Mouse (Mus musculus) liver, embryonic 14.5 days (tissue): ENCODE measurements around the gene Dock1. TPM values are rescaled to one million over a fixed set of nuclear protein-coding genes. Genes with fewer than 3 reads are reported as not detected.

Experiments
- ATAC-seq: fragments of 200-750 bp; cut with Nextera tagmentation; 2 replicates; pipeline ENCODE4 v1.8.0; 2017; ENCODE audit warnings: moderate number of reproducible peaks, mild to moderate bottlenecking, moderate library complexity; ENCODE audit not compliant: insufficient read depth
- DNase-seq, 3 experiments: peaks; one replicate each; pipeline ENCODE4 v3.0.0-alpha.2; 2012 to 2013; ENCODE audit warnings: low read depth in 3 of 3, low spot score in 3 of 3
- H3K27ac ChIP-seq: fragments of 300-500 bp; sonication (generic); 2 replicates; pipeline ENCODE4 v1.5.1; 2014; ENCODE audit warnings: moderate library complexity, mild to moderate bottlenecking, control low read depth, inconsistent platforms
- H3K27me3 ChIP-seq: fragments of 300-500 bp; sonication (generic); 2 replicates; pipeline ENCODE4 v1.6.1; 2014; ENCODE audit warnings: mild to moderate bottlenecking, low read length, moderate library complexity; ENCODE audit not compliant: control insufficient read depth, insufficient read depth
- H3K36me3 ChIP-seq: fragments of 300-500 bp; sonication (generic); replicated peaks from 2 replicates; pipeline ENCODE4 v1.6.1; 2014; ENCODE audit warnings: low read depth; ENCODE audit not compliant: control insufficient read depth, insufficient read depth
- H3K4me1 ChIP-seq, 2 experiments: fragments of 200-500 bp in 1 of 2; fragments of 300-500 bp in 1 of 2; sonication (generic) in 1 of 2; replicated peaks; 2 replicates each; pipeline ENCODE4 v1.6.1; 2012 to 2014; ENCODE audit warnings: antibody characterized with exemption in 1 of 2, inconsistent platforms in 1 of 2, low read length in 1 of 2; ENCODE audit not compliant: control insufficient read depth in 2 of 2, insufficient read depth in 2 of 2
- H3K4me2 ChIP-seq: fragments of 300-500 bp; sonication (generic); 2 replicates; pipeline ENCODE4 v1.6.1; 2014; ENCODE audit warnings: low read depth, mild to moderate bottlenecking, control low read depth, moderate library complexity
- H3K4me3 ChIP-seq, 2 experiments: fragments of 200-500 bp in 1 of 2; fragments of 300-500 bp in 1 of 2; sonication (generic) in 1 of 2; 2 replicates each; pipeline ENCODE4 v1.5.1; 2012 to 2014; ENCODE audit warnings: low read depth in 2 of 2, low read length in 2 of 2, mild to moderate bottlenecking in 2 of 2, control low read depth in 1 of 2, inconsistent platforms in 1 of 2, moderate library complexity in 1 of 2; ENCODE audit not compliant: insufficient read depth in 1 of 2
- H3K9ac ChIP-seq: fragments of 300-500 bp; sonication (generic); replicated peaks from 2 replicates; pipeline ENCODE4 v1.6.1; 2014; ENCODE audit warnings: mild to moderate bottlenecking, control low read depth, moderate library complexity
- H3K9me3 ChIP-seq: fragments of 300-500 bp; sonication (generic); 2 replicates; pipeline ENCODE4 v1.6.1; 2016; ENCODE audit warnings: low read length, mixed read lengths; ENCODE audit not compliant: control insufficient read depth
- CTCF ChIP-seq: IDR thresholded peaks from 2 replicates; pipeline ENCODE4 v1.5.1; 2016; ENCODE audit warnings: antibody characterized with exemption, low read depth, control low read depth
- EP300 ChIP-seq: IDR thresholded peaks from 2 replicates; pipeline ENCODE4 v1.6.1; 2016; ENCODE audit warnings: antibody characterized with exemption, low read depth
- WGBS: fragments of 180-500 bp; shearing (Covaris S2); extraction: QIAGEN DNeasy Blood & Tissue Kit; methylation state at CpG from one replicate; pipeline ENCODE4 v1.1.7; 2014; ENCODE audit not compliant: insufficient replicate concordance; 5-methylcytosine and 5-hydroxymethylcytosine counted together
- polyA plus RNA-seq, 2 experiments: library from polyadenylated mRNA; depleted of rRNA in 1 of 2; stranded (reverse) in 1 of 2; unstranded in 1 of 2; fragments of >200 nt; fragmentation: Nextera tagmentation in 1 of 2; extraction: Ambion mirVana in 1 of 2; gene quantifications; 2 replicates each; pipeline versions ENCODE4 v1.2.1 to v1.2.3; 2012 to 2014

The Dock1 gene
- polyA plus RNA-seq, 2 experiments, result 1.9 to 2.5 TPM

- no peak for ATAC-seq
- H3K36me3 ChIP-seq, result no peaks in the 10 kb centered on the region
Observed at GRCm38 (mm10) chr7:134726530-134727258, 56.2 kb downstream of the Dock1 start.

GRCm38 (mm10) chr7:134729348-134729747 lies 58.9 kb downstream of the Dock1 start:
- Histone ChIP-seq H3K4me2 (no peak overlapping the region), H3K4me1 (no peaks in the 10 kb centered on the region), H3K27ac (no peak overlapping the region), H3K27me3 (no peaks in the 10 kb centered on the region), H3K4me3 (no peak overlapping the region), H3K9me3 (no peaks in the 10 kb centered on the region), H3K9ac (no peak overlapping the region), H3K36me3 (no peaks in the 10 kb centered on the region)
- TF ChIP-seq EP300 (no peak), CTCF (no peak)
- ATAC-seq, result no peak
- DNase-seq, result no peak

More at GRCm38 (mm10) chr7:134726530-134727258, 56.2 kb downstream of the Dock1 start:
- no peak overlapping the region for H3K4me2 ChIP-seq
- WGBS, result 63% methylated on average over 5 of the region's 5 CpGs
- no peak for DNase-seq
- TF ChIP-seq CTCF (no peak), EP300 (no peak)
- no peaks in the 10 kb centered on the region for H3K4me1 ChIP-seq
- no peak overlapping the region for H3K27ac ChIP-seq
- H3K9ac ChIP-seq, result no peak overlapping the region
- no peaks in the 10 kb centered on the region for H3K27me3 ChIP-seq
- no peaks in the 10 kb centered on the region for H3K9me3 ChIP-seq
- no peak overlapping the region for H3K4me3 ChIP-seq

- Histone ChIP-seq H3K4me3 (no peak overlapping the region), H3K9ac (no peak overlapping the region), H3K27ac (no peak overlapping the region), H3K9me3 (no peaks in the 10 kb centered on the region), H3K27me3 (no peaks in the 10 kb centered on the region), H3K4me1 (no peaks in the 10 kb centered on the region), H3K4me2 (no peak overlapping the region), H3K36me3 (no peaks in the 10 kb centered on the region)
- DNase-seq (no peak), ATAC-seq (no peak)
- no peak for TF ChIP-seq EP300
- TF ChIP-seq CTCF, result no peak
- 53% methylated on average over 3 of the region's 3 CpGs for WGBS
Observed at GRCm38 (mm10) chr7:134730406-134731126, 60.1 kb downstream of the Dock1 start.

- no peaks in the 10 kb centered on the region for H3K36me3 ChIP-seq
- H3K9me3 ChIP-seq, result no peaks in the 10 kb centered on the region
- DNase-seq, result no peak
- TF ChIP-seq CTCF, result no peak
- no peak for TF ChIP-seq EP300
- no peak overlapping the region for H3K4me3 ChIP-seq
- ATAC-seq, result no peak
- H3K27me3 ChIP-seq, result no peaks in the 10 kb centered on the region
- no peak overlapping the region for H3K27ac ChIP-seq
- H3K9ac ChIP-seq, result no peak overlapping the region
- H3K4me2 ChIP-seq, result no peak overlapping the region
- no peaks in the 10 kb centered on the region for H3K4me1 ChIP-seq
- WGBS, result 65% methylated on average over 4 of the region's 4 CpGs
Observed at GRCm38 (mm10) chr7:134747059-134747458, 76.6 kb downstream of the Dock1 start.

- H3K27ac ChIP-seq, result no peak overlapping the region
- no peak for DNase-seq
- no peak overlapping the region for H3K4me2 ChIP-seq
- H3K4me3 ChIP-seq, result no peak overlapping the region
- H3K9me3 ChIP-seq, result no peaks in the 10 kb centered on the region
- no peaks in the 10 kb centered on the region for H3K27me3 ChIP-seq
- no peak overlapping the region for H3K9ac ChIP-seq
- no peaks in the 10 kb centered on the region for H3K4me1 ChIP-seq
- no peaks in the 10 kb centered on the region for H3K36me3 ChIP-seq
- ATAC-seq, result no peak
- TF ChIP-seq EP300, result no peak
- no peak for TF ChIP-seq CTCF
- 64% methylated on average over 3 of the region's 3 CpGs for WGBS
Observed at GRCm38 (mm10) chr7:134748376-134748775, 77.9 kb downstream of the Dock1 start.
